Mouse (Mus musculus) CH12.LX (cell line): ENCODE data around the gene Tmem209.

ENCODE experiments used
- CHD2 ChIP-seq: IDR thresholded peaks from 2 replicates; pipeline ENCODE4 v1.6.1; 2011; ENCODE audit warnings: low read length, improper control_type of control experiment
- CTCF ChIP-seq, 2 experiments: IDR thresholded peaks in 1 of 2; conservative IDR thresholded peaks in 1 of 2; 2 replicates each; pipeline ENCODE4 v1.5.1; 2011 to 2012; ENCODE audit warnings: low read depth in 2 of 2, low read length in 2 of 2, improper control_type of control experiment in 1 of 2, inconsistent platforms in 1 of 2, mild to moderate bottlenecking in 1 of 2, moderate library complexity in 1 of 2
- E2F4 ChIP-seq: IDR thresholded peaks from 2 replicates; pipeline ENCODE4 v1.6.1; 2011; ENCODE audit warnings: low read depth, low read length, improper control_type of control experiment; ENCODE audit not compliant: insufficient replicate concordance
- EP300 ChIP-seq: IDR thresholded peaks from 2 replicates; pipeline ENCODE4 v1.6.1; 2011; ENCODE audit warnings: low read length, improper control_type of control experiment
- ETS1 ChIP-seq: conservative IDR thresholded peaks from 2 replicates; pipeline ENCODE4 v1.6.1; 2012; ENCODE audit warnings: low read depth, mild to moderate bottlenecking, inconsistent platforms, low read length, improper control_type of control experiment, moderate library complexity
- IRF4 ChIP-seq: IDR thresholded peaks from 2 replicates; pipeline ENCODE4 v1.6.1; 2014; ENCODE audit warnings: low read depth, mild to moderate bottlenecking, inconsistent platforms, low read length, improper control_type of control experiment
- MAX ChIP-seq: IDR thresholded peaks from 2 replicates; pipeline ENCODE4 v1.6.1; 2011; ENCODE audit warnings: low read length, improper control_type of control experiment
- POLR2AphosphoS2 ChIP-seq: IDR thresholded peaks from 2 replicates; pipeline ENCODE4 v1.6.1; 2011; ENCODE audit warnings: low read depth, low read length, improper control_type of control experiment
- RAD21 ChIP-seq: IDR thresholded peaks from 2 replicates; pipeline ENCODE4 v1.6.1; 2011; ENCODE audit warnings: low read depth, mild to moderate bottlenecking, low read length, improper control_type of control experiment, moderate library complexity
- RCOR1 ChIP-seq: conservative IDR thresholded peaks from 2 replicates; pipeline ENCODE4 v1.6.1; 2012; ENCODE audit warnings: low read depth, mild to moderate bottlenecking, inconsistent platforms, low read length, improper control_type of control experiment
- SMC3 ChIP-seq: IDR thresholded peaks from 2 replicates; pipeline ENCODE4 v1.6.1; 2011; ENCODE audit warnings: low read depth, low read length, improper control_type of control experiment
- TBP ChIP-seq: conservative IDR thresholded peaks from 2 replicates; pipeline ENCODE4 v1.6.1; 2011; ENCODE audit warnings: low read depth, low read length, improper control_type of control experiment
- USF1 ChIP-seq: IDR thresholded peaks from 2 replicates; pipeline ENCODE4 v1.6.1; 2014; ENCODE audit warnings: low read depth, mild to moderate bottlenecking, inconsistent platforms, low read length, improper control_type of control experiment

DNA sequence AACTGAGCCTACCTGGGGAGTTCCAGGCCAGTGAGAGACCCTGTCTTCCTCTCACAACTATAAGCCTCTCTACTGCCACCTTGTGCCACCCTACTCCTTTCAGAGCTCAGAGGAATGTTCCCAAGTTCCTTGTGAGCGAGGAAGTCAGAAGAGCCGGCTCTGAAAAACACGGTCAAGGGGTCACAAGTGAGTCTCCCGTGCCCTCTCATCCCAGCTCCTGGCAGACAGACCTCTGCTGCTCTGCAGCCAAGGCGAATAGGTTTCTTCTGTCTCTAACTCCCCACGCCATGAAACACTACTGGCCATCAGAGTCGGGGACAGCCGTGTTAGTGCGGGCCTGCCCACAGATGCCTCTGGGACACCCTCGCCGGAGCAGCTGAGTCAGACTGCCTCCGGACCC lies 40.9 kb downstream of the Tmem209 start:
- TF ChIP-seq CTCF (conservative IDR thresholded peaks at IDR 0.05 in 1 of 2, IDR thresholded peaks at IDR 0.05 in 1 of 2; ENCODE audit: low read depth in 2 of 2, low read length in 2 of 2), result peak in 1 of 2 experiments; percentile 68; a peak in 2 of 4 replicates
- no peak for TF ChIP-seq USF1
- no peak for TF ChIP-seq ETS1
- no peak for TF ChIP-seq POLR2AphosphoS2
- TF ChIP-seq EP300, result no peak
- TF ChIP-seq RCOR1, result no peak
- TF ChIP-seq RAD21, result peak; percentile 43
- TF ChIP-seq IRF4, result no peak
- no peak for TF ChIP-seq MAX
- no peak for TF ChIP-seq TBP
- no peak for TF ChIP-seq E2F4
- no peak for TF ChIP-seq CHD2
- peak; percentile 66 for TF ChIP-seq SMC3
